In the genomic region with DNA sequence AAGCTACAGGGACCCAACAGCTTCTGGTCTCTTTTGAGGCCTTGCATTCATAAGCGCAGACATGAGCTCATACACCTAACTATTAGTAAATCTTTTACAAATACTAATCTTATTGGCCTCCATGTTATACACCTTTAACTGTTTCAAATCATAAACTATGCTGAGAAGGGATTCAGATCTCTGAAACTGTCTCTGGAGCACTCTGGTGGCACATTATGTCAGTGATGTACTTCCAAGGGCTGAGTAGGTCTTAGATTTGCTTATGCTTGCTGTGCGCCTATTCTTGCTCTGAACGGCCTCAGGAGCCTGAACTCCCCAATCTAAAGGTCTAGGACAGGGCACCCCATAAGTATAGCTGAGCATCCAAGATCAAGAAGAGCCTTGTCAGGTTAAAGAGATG, we compare ENCODE assay signal across 1 mouse cellular context.
TF ChIP-seq lines count a peak whose summit lies in the region.

No protein-coding gene starts in this region.

TF ChIP-seq in CH12.LX, 34 proteins besides CTCF, POLR2A, EP300 and RAD21:
- no peak for TF ChIP-seq JUN (IDR thresholded peaks at IDR 0.05; ENCODE audit: insufficient read depth, low read depth, low read length)
- no peak for TF ChIP-seq ZMIZ1 (IDR thresholded peaks at IDR 0.05; ENCODE audit: low read depth, low read length)
- no peak for TF ChIP-seq ZNF384 (IDR thresholded peaks at IDR 0.05; ENCODE audit: low read depth, low read length)
